Mouse (Mus musculus) bone marrow, adult 2 months (tissue): ENCODE results near the gene Cdyl. TPM values are rescaled to one million over a fixed set of nuclear protein-coding genes. Genes with fewer than 3 reads are reported as not detected.

ENCODE experiments used
- H3K27ac ChIP-seq: fragments of 200-500 bp; 2 replicates; pipeline ENCODE4 v1.5.1; 2012; ENCODE audit warnings: low read depth, mild to moderate bottlenecking, control low read depth, inconsistent platforms, low read length; ENCODE audit not compliant: control insufficient read depth, poor library complexity, insufficient read depth
- H3K4me1 ChIP-seq: fragments of 200-500 bp; 2 replicates; pipeline ENCODE4 v1.6.1; 2011; ENCODE audit warnings: low read length; ENCODE audit not compliant: control insufficient read depth, insufficient read depth
- H3K4me3 ChIP-seq: fragments of 200-500 bp; replicated peaks from 2 replicates; pipeline ENCODE3; 2011; ENCODE audit warnings: mild to moderate bottlenecking, low read depth, low read length, control low read depth; ENCODE audit not compliant: control insufficient read depth
- CTCF ChIP-seq: fragments of 200-500 bp; IDR thresholded peaks from 2 replicates; pipeline ENCODE4 v1.5.1; 2011; ENCODE audit warnings: low read length, control low read depth; ENCODE audit not compliant: control insufficient read depth, insufficient read depth
- POLR2A ChIP-seq: fragments of 200-500 bp; IDR thresholded peaks from 2 replicates; pipeline ENCODE4 v1.6.1; 2011; ENCODE audit warnings: low read depth, mild to moderate bottlenecking, control low read depth, low read length, borderline replicate concordance; ENCODE audit not compliant: control insufficient read depth
- WGBS: fragments of 180-500 bp; shearing (Covaris S2); methylation state at CpG from one replicate; pipeline ENCODE4 v1.1.7; 2018; 5-methylcytosine and 5-hydroxymethylcytosine counted together
- polyA plus RNA-seq: library from polyadenylated mRNA; stranded (reverse); fragments of >200 nt; gene quantifications from 2 replicates; pipeline ENCODE4 v1.2.4, GENCODE M21; 2011; ENCODE audit warnings: low replicate concordance; ENCODE audit not compliant: missing spikeins, insufficient read depth, insufficient read length

The Cdyl gene
- polyA plus RNA-seq, 1 experiment = 20.5 TPM

GRCm38 (mm10) chr13:35755655-35756283, 96.1 kb downstream of the Cdyl start:
- no peak overlapping the region for H3K4me3 ChIP-seq
- H3K27ac ChIP-seq = no peak overlapping the region
- no peak for TF ChIP-seq CTCF
- TF ChIP-seq POLR2A = no peak
- 59% methylated on average over 8 of the region's 8 CpGs for WGBS
- H3K4me1 ChIP-seq = peaks cover 4% of the 10 kb centered on the region

- peaks cover 4% of the 10 kb centered on the region for H3K4me1 ChIP-seq
- WGBS = 73% methylated on average over 21 of the region's 21 CpGs
- H3K4me3 ChIP-seq = no peak overlapping the region
- no peak for TF ChIP-seq CTCF
- no peak for TF ChIP-seq POLR2A
- no peak overlapping the region; the same call in 1 of the 2 replicates for H3K27ac ChIP-seq
These were observed 97.0 kb downstream of the Cdyl start for GRCm38 (mm10) chr13:35756393-35757338.

- Histone ChIP-seq H3K27ac (no peak overlapping the region), H3K4me1 (no peaks in the 10 kb centered on the region; the same call in 1 of the 2 replicates), H3K4me3 (no peak overlapping the region)
- TF ChIP-seq CTCF (no peak), POLR2A (no peak)
- WGBS = 80% methylated on average over 2 of the region's 2 CpGs
These were observed 100.7 kb downstream of the Cdyl start for GRCm38 (mm10) chr13:35760372-35760771.

GRCm38 (mm10) chr13:35764559-35764958, 104.9 kb downstream of the Cdyl start:
- Histone ChIP-seq H3K27ac (no peak overlapping the region), H3K4me3 (no peak overlapping the region), H3K4me1 (no peaks in the 10 kb centered on the region; the same call in 1 of the 2 replicates)
- TF ChIP-seq CTCF = no peak
- no peak for TF ChIP-seq POLR2A
- WGBS = 56% methylated on average over 3 of the region's 3 CpGs

- Histone ChIP-seq H3K4me1 (no peaks in the 10 kb centered on the region; the same call in 1 of the 2 replicates), H3K27ac (no peak overlapping the region), H3K4me3 (no peak overlapping the region)
- TF ChIP-seq CTCF (no peak), POLR2A (no peak)
- 87% methylated on average over 2 of the region's 2 CpGs for WGBS
These were observed 106.2 kb downstream of the Cdyl start for GRCm38 (mm10) chr13:35765817-35766216.

- H3K4me1 ChIP-seq = no peaks in the 10 kb centered on the region; the same call in 1 of the 2 replicates
- no peak overlapping the region for H3K27ac ChIP-seq
- 76% methylated on average over 2 of the region's 2 CpGs for WGBS
These were observed 110.0 kb downstream of the Cdyl start for GRCm38 (mm10) chr13:35769673-35770072.

GRCm38 (mm10) chr13:35770421-35770820, 110.8 kb downstream of the Cdyl start:
- no peak for TF ChIP-seq POLR2A
- 86% methylated on average over 9 of the region's 9 CpGs for WGBS
- no peak overlapping the region for H3K27ac ChIP-seq
- H3K4me1 ChIP-seq = no peaks in the 10 kb centered on the region; the same call in 1 of the 2 replicates
- H3K4me3 ChIP-seq = no peak overlapping the region

More at GRCm38 (mm10) chr13:35769673-35770072, 110.0 kb downstream of the Cdyl start:
- H3K4me3 ChIP-seq = no peak overlapping the region
- TF ChIP-seq POLR2A (no peak), CTCF (no peak)

GRCm38 (mm10) chr13:35771968-35772382, 112.3 kb downstream of the Cdyl start:
- TF ChIP-seq POLR2A (no peak), CTCF (peak; percentile 70)
- Histone ChIP-seq H3K27ac (no peak overlapping the region), H3K4me3 (no peak overlapping the region), H3K4me1 (no peaks in the 10 kb centered on the region; the same call in none of the 2 replicates)
- 61% methylated on average over 9 of the region's 9 CpGs for WGBS
